Mouse (Mus musculus) stomach, embryonic 14.5 days (tissue): ENCODE data around the gene Gif. TPM values are rescaled to one million over a fixed set of nuclear protein-coding genes. Genes with fewer than 3 reads are reported as not detected.

ENCODE experiments used
- ATAC-seq: fragments of 200-750 bp; cut with Nextera tagmentation; 2 replicates; pipeline ENCODE4 v1.8.0; 2017; ENCODE audit warnings: low read depth, moderate TSS enrichment; ENCODE audit not compliant: insufficient number of reproducible peaks, insufficient read depth, low FRiP score
- H3K27ac ChIP-seq: fragments of 300-500 bp; sonication (generic); 2 replicates; pipeline ENCODE4 v1.5.1; 2014; ENCODE audit warnings: mild to moderate bottlenecking, low read length, moderate library complexity, mixed read lengths
- H3K27me3 ChIP-seq: fragments of 300-500 bp; sonication (generic); 2 replicates; pipeline ENCODE4 v1.6.1; 2014; ENCODE audit warnings: low read length, control low read depth, mixed read lengths; ENCODE audit not compliant: control insufficient read depth, insufficient read depth
- H3K36me3 ChIP-seq: fragments of 300-500 bp; sonication (generic); 2 replicates; pipeline ENCODE4 v1.6.1; 2014; ENCODE audit warnings: mild to moderate bottlenecking, control low read depth, low read length, moderate library complexity, mixed read lengths; ENCODE audit not compliant: control insufficient read depth, insufficient read depth
- H3K4me1 ChIP-seq: fragments of 300-500 bp; sonication (generic); 2 replicates; pipeline ENCODE4 v1.6.1; 2014; ENCODE audit warnings: low read length, control low read depth, mixed read lengths; ENCODE audit not compliant: control insufficient read depth, insufficient read depth
- H3K4me2 ChIP-seq: fragments of 300-500 bp; sonication (generic); replicated peaks from 2 replicates; pipeline ENCODE4 v1.6.1; 2014; ENCODE audit warnings: low read depth, low read length, control low read depth
- H3K4me3 ChIP-seq: fragments of 300-500 bp; sonication (generic); 2 replicates; pipeline ENCODE4 v1.5.1; 2014; ENCODE audit warnings: low read depth, low read length, control low read depth
- H3K9ac ChIP-seq: fragments of 300-500 bp; sonication (generic); replicated peaks from 2 replicates; pipeline ENCODE4 v1.6.1; 2014; ENCODE audit warnings: low read depth, mild to moderate bottlenecking, control low read depth, low read length, moderate library complexity, mixed read lengths
- H3K9me3 ChIP-seq: fragments of 300-500 bp; sonication (generic); 2 replicates; pipeline ENCODE4 v1.6.1; 2016; ENCODE audit warnings: low read depth, low read length, control low read depth; ENCODE audit not compliant: control insufficient read depth
- WGBS: fragments of 180-500 bp; shearing (Covaris S2); extraction: QIAGEN DNeasy Blood & Tissue Kit; methylation state at CpG from one replicate; pipeline ENCODE4 v1.1.7; 2014; 5-methylcytosine and 5-hydroxymethylcytosine counted together
- polyA plus RNA-seq: library from polyadenylated mRNA; unstranded; fragments of >200 nt; fragmentation: Nextera tagmentation; extraction: Ambion mirVana; gene quantifications from 2 replicates; pipeline ENCODE4 v1.2.1, GENCODE M21; 2014

Gif gene
- polyA plus RNA-seq, 1 experiment from 2014 or later = 0.58 TPM

- Histone ChIP-seq H3K27ac (no peak overlapping the region; the same call in 1 of the 2 replicates), H3K27me3 (no peaks in the 10 kb centered on the region), H3K9ac (no peak overlapping the region), H3K36me3 (no peaks in the 10 kb centered on the region; the same call in 1 of the 2 replicates), H3K4me1 (0 out of 2 replicates have a peak, but pooled peaks cover 4% of the 10 kb centered on the region), H3K9me3 (no peaks in the 10 kb centered on the region), H3K4me2 (no peak overlapping the region), H3K4me3 (no peak overlapping the region)
- ATAC-seq = no peak
- 67% methylated on average over 2 of the region's 2 CpGs for WGBS
Observed at GRCm38 (mm10) chr19:11807251-11807650, 59.9 kb downstream of the Gif start.

GRCm38 (mm10) chr19:11807822-11808221 lies 60.5 kb downstream of the Gif start:
- no peak overlapping the region for H3K27ac ChIP-seq
- WGBS = 71% methylated on average over 6 of the region's 6 CpGs

DNA sequence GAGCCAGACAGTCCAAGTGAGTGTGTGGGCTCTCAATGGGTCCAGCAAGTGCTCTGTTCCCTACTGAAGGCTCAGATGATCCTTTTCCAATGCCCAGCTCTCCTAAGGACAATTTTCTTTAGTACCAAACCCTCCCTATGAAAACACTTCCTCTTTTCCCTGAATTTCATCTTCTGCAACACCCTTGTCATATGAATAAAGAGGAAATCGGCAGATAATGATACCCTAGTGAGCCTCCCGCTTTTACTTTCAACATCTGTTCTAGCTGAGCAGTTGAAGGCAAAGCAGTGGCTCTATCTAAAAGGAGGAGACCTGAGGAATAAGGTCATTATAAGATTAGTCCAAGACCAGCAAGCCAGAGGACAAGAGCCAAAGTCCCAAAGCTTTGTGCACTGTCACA lies 61.1 kb downstream of the Gif start:
- H3K4me1 ChIP-seq = peaks cover 8% of the 10 kb centered on the region; the same call in 1 of the 2 replicates
- H3K27me3 ChIP-seq = no peaks in the 10 kb centered on the region
- no peak overlapping the region for H3K4me2 ChIP-seq
- no peaks in the 10 kb centered on the region for H3K36me3 ChIP-seq
- H3K4me3 ChIP-seq = no peak overlapping the region
- ATAC-seq = no peak
- WGBS = 93% methylated on average over 2 of the region's 2 CpGs
- H3K27ac ChIP-seq = no peak overlapping the region
- no peaks in the 10 kb centered on the region for H3K9me3 ChIP-seq
- H3K9ac ChIP-seq = no peak overlapping the region

More at GRCm38 (mm10) chr19:11807822-11808221, 60.5 kb downstream of the Gif start:
- H3K4me2 ChIP-seq = no peak overlapping the region
- H3K4me1 ChIP-seq = peaks cover 6% of the 10 kb centered on the region; the same call in 1 of the 2 replicates
- no peak overlapping the region for H3K9ac ChIP-seq
- no peak overlapping the region for H3K4me3 ChIP-seq
- H3K9me3 ChIP-seq = no peaks in the 10 kb centered on the region
- H3K36me3 ChIP-seq = no peaks in the 10 kb centered on the region
- ATAC-seq = no peak
- no peaks in the 10 kb centered on the region for H3K27me3 ChIP-seq

DNA sequence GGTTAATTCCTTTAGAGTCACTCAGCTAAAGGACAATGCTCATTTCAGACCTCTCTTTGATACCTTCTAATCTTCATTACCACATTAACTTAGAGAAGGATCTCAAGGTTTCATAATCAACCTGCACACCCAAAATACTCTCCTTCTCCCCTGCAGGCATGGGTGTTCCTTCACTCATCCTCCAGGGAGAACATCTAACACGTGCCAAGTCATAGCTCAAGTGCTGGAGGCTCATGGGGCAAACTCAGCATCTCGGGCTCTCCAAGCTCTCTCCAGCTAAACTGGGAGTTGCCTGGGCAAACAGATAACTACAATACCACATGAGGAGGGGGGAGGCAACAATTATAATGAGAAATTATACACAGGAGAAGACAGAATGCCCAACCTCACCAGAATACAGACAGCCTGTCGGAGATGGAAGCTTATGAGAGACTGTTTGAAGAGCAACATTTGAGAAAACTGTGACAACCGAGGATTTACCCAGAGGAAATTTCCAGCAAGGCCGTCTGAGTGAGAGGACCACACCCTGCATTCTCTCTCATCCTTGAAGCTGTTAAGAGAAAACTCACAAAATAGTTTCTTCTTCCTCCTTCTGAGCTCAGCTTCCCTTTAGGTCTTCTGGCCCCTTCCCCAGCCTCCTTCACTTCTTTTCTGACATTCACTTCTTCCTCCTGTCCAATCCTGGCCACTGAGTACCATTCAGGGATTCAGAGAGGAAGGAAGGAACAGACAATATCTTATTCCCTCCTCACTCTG lies 62.8 kb downstream of the Gif start:
- Histone ChIP-seq H3K27me3 (no peaks in the 10 kb centered on the region), H3K4me1 (peaks cover 23% of the 10 kb centered on the region), H3K27ac (no peak overlapping the region), H3K36me3 (no peaks in the 10 kb centered on the region), H3K4me2 (no peak overlapping the region), H3K4me3 (no peak overlapping the region), H3K9ac (no peak overlapping the region), H3K9me3 (no peaks in the 10 kb centered on the region)
- no peak for ATAC-seq
- WGBS = 71% methylated on average over 5 of the region's 5 CpGs

DNA sequence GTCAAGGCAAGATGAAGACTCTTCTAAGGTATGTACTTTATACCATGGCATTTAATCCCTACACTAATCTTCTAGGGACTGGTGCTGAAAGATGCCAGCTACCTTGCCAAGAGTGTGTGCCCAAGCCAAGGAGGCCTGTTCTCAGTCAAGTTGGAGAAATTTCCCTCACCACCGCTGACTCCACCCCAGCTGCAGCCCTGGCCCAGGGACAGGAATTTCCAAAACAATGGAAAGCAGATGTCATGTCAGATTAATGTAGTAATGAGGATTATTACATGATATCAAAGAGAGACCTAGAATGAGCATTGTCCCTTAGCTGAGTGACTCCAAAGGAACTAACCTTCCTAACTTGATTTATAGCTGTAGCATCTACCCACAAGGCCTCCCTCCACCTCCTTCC lies 63.5 kb downstream of the Gif start:
- 64% methylated on average over 1 of the region's 1 CpGs for WGBS
- H3K27me3 ChIP-seq = no peaks in the 10 kb centered on the region
- H3K4me1 ChIP-seq = peaks cover 23% of the 10 kb centered on the region
- no peak overlapping the region for H3K9ac ChIP-seq
- H3K36me3 ChIP-seq = no peaks in the 10 kb centered on the region
- no peaks in the 10 kb centered on the region for H3K9me3 ChIP-seq
- H3K4me3 ChIP-seq = no peak overlapping the region
- no peak overlapping the region for H3K27ac ChIP-seq
- no peak for ATAC-seq
- H3K4me2 ChIP-seq = no peak overlapping the region

DNA sequence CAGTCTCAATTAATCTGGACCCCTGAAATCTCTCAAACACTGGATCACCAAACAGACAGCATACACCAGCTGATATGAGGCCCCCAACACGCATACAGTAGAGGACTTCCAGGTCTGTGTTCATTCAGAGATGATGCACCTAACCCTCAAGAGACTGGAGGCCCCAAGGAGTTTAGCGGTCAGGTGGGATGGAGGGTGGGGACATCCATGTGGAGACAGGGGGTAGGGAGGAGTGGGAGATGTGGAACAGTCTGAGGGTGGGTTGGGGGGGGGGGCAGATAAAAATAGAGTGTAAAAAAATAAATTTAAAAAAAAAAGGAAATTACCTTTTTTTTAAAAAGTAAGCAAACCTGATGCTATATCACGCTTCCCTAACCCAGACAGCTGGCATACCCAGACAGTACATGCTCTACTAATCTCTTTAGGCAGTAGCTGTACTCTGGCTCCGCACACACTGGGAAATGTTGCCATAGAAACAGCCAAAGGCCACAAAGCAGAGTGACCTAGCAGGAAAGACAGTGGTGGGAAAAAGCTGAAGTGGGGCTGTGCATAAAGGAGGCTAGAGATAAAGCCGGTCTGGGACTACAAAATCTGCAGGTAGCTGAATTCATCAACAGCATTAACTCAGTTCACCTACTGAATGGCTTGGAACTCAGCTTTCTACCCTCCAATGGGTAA lies 64.5 kb downstream of the Gif start:
- no peak overlapping the region for H3K9ac ChIP-seq
- H3K9me3 ChIP-seq = no peaks in the 10 kb centered on the region

More for the DNA sequence above, 64.5 kb downstream of the Gif start:
- Histone ChIP-seq H3K4me1 (peaks cover 23% of the 10 kb centered on the region), H3K27ac (no peak overlapping the region), H3K36me3 (no peaks in the 10 kb centered on the region), H3K27me3 (no peaks in the 10 kb centered on the region), H3K4me3 (no peak overlapping the region), H3K4me2 (no peak overlapping the region)
- ATAC-seq = 0 out of 2 replicates have a peak, but pooled peaks have one; percentile 47
- WGBS = 43% methylated on average over 5 of the region's 5 CpGs

Other genes starting within 250 kb of the Gif start
- gene Ms4a6b, start 231.0 kb upstream of the Gif start, polyA plus RNA-seq = 5.6 and 9.7 TPM in 2 replicates
- gene Ms4a4d, start 210.8 kb upstream of the Gif start, polyA plus RNA-seq = 2.1 and 3.0 TPM in 2 replicates
- gene Ms4a6d, start 142.7 kb upstream of the Gif start, polyA plus RNA-seq = 4.3 and 7.1 TPM in 2 replicates
- gene Ms4a2, start 123.8 kb upstream of the Gif start, polyA plus RNA-seq = 0.41 TPM in 1 of 2 replicates, not detected in the other
- 0.43 TPM in 1 of 2 replicates, not detected in the other for gene Ms4a3, start 106.7 kb upstream of the Gif start, polyA plus RNA-seq
- not detected in 2 replicates for gene Oosp2, start 87.0 kb upstream of the Gif start, polyA plus RNA-seq
- gene Oosp1, start 56.4 kb upstream of the Gif start, polyA plus RNA-seq = not detected in 2 replicates
- gene Oosp3, start 50.5 kb upstream of the Gif start, polyA plus RNA-seq = not detected in 2 replicates
- 51.1 and 59.7 TPM in 2 replicates for gene Mrpl16, start 22.8 kb downstream of the Gif start, polyA plus RNA-seq
- 22.8 and 23.2 TPM in 2 replicates for gene Stx3, start 71.8 kb downstream of the Gif start, polyA plus RNA-seq
- 0.27 TPM in 1 of 2 replicates, not detected in the other for gene Olfr1417, start 91.7 kb downstream of the Gif start, polyA plus RNA-seq
- not detected in 2 replicates for gene Olfr1418, start 113.5 kb downstream of the Gif start, polyA plus RNA-seq
- gene Olfr1419, start 127.6 kb downstream of the Gif start, polyA plus RNA-seq = not detected in 2 replicates
- gene Olfr1420, start 139.0 kb downstream of the Gif start, polyA plus RNA-seq = 0.27 TPM in 1 of 2 replicates, not detected in the other
- 20.7 and 24.3 TPM in 2 replicates for gene Patl1, start 164.8 kb downstream of the Gif start, polyA plus RNA-seq
- 10.9 and 11.2 TPM in 2 replicates for gene Osbp, start 218.4 kb downstream of the Gif start, polyA plus RNA-seq